Mouse (Mus musculus) left cerebral cortex, adult 11 months (tissue): ENCODE measurements around the gene Mindy1.

Source experiments
- DNase-seq: peaks from one replicate; pipeline ENCODE4 v3.0.0; 2022; ENCODE audit warnings: low spot score

The Mindy1 gene

GRCm38 (mm10) chr3:95281216-95282126 lies at the start of gene Mindy1, which contains the start of gene Prune1:
Mindy1 (plus strand) TSS chr3:95281345.
Prune1 (minus strand) TSS chr3:95282076.
- DNase-seq, result peak; percentile 97

- no peak for DNase-seq
Measured at GRCm38 (mm10) chr3:95232771-95233170, 48.4 kb upstream of the Mindy1 start.

DNA sequence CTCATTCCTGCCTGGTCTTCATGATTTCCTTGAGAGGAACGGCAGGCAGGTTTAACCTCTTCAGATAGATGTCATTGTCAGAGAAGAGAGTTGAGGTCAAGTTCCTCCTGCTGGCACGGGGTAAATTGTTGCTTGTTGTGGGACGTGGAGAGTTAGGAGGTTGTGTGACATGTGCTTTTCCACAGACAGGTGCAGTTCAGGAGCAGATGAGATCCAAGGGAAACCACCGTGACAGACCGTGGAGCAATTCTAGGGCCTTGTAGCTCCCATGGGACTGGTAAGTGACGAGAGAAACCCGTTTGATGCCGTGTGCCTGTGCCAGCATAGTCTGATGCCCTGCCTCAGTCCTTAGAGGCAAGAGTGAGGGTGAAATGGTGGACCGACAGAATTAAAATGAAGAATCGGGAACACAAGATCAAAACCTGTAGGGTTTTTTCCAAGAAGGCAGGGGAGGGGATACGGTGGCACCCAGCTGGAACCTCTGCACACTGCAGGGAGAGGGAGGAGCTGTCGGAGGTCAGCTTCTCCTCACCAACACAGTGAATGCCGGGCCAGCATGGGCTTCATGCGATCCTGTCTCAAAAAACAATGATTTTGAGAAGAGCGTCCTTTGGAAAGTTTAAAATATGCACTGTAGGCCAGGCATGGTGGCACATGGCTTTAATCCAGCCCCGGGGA lies 47.7 kb upstream of the Mindy1 start:
- DNase-seq, result no peak

GRCm38 (mm10) chr3:95235386-95236301 lies 45.5 kb upstream of the Mindy1 start:
- DNase-seq, result no peak

GRCm38 (mm10) chr3:95237541-95238099 lies 43.5 kb upstream of the Mindy1 start:
- no peak for DNase-seq

DNA sequence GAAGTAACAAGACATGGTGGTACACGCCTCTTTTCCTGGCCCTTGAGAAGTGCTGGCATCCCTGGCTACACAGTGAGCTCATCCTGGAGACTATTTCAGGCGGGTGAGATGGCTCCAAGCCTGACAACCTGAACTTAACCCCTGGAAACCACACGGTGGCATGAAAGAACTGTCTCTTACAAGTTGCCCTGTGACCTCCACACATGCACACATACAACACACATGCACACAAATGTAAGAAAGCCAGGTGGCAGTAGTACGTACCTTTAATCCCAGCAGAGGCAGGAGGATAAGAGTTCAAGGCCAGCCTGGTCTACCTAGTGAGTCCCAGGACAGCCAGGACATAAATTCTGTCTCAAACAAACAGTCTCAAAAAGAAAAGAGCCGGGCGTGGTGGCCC lies 42.1 kb upstream of the Mindy1 start:
- no peak for DNase-seq

DNA sequence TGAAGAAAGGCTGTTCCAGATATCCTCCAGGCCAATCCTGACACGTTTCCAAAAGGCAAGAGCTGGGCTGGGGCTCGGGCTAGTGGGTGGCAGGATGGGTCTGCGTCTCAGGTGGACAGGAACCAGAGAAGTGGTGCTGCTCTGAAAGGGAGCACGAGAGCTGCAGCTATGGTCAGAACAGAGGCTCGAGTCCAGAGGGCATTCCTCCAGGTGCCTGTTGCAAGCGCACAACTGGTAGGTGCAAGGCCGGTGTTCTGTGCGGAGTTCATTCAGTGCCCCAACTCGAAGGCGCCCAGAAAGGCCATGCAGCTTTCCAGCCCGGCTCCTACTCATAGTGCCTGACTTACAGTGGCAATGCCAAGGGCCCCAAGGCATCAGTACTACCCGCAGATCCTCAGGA lies 41.2 kb upstream of the Mindy1 start:
- DNase-seq, result no peak

DNA sequence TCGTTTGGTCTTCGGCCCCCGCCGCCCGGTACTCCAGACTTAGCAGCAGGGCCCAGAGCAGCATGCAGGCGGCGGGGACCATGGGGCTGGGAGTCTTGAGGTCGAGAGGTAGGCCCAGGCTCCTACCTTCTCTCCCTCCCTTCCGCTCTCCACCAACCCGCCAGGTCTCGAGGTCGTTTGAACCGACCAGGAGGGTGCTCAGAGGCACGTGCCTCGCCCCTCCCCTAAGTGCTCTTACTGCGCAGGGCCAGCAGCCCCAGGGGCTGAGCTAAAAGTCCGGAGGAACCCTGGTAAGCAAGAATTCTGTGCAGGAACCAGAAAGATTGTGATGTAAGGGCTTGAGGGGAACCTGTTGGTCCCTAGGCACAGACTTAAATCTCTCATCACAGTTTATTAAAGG lies 40.2 kb upstream of the Mindy1 start:
- DNase-seq, result no peak

DNA sequence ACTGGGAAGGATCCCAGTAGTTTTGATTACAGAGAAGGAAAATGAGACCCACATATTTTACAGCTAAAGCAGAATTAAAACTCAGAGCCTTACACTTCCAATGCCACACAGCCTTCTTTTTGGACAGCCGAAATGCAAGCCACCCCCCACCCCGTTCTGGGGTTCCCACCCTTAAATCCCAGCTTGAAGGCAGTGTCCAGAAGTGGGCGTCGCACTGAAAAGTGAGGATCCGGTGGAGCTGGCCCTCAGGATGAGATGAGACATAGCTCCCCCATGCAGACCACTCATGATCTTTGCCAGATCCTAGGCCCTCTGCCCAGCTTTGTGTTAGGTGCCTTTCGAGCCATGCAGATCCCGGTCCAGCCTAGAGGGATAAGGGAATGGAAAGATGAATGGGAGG lies 39.6 kb upstream of the Mindy1 start, which contains the start of gene Gm128:
Gm128 (minus strand) TSS at position 101 of the 400 bp plus-strand sequence.
- DNase-seq, result no peak

- DNase-seq, result no peak
Measured at GRCm38 (mm10) chr3:95243086-95243485, 38.1 kb upstream of the Mindy1 start.

- DNase-seq, result no peak
Measured at GRCm38 (mm10) chr3:95246465-95247231, 34.5 kb upstream of the Mindy1 start.

DNA sequence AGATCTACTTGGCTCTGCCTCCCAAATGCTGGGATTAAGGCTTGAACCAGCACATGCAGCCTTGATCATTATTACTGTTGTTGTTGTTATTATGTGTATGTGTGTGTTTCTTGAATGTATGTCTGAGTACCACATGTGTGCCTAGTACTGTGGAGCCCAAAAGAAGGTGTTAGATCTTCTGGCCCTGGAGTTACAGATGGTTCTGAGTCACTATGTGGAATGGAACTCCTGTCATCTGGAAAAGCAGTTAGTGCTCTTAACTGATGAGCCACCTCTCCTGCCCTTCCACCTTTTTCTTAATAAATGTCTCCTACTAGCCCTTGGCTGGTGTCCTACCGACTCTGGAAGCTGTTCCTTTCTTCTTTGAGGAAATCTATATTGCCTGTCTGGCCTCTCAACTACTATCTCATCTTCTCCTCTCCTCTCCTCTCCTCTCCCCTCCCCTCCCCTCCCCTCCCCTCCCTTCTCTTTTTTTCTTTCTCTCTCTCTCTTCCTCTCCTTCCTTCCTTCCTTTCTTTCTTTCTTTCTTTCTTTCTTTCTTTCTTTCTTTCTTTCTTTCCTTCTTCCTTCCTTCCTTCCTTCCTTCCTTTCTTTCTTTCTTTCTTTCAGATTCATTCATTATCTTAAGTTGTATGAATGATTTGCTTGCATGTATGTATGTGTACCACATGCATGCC lies 33.3 kb upstream of the Mindy1 start:
- DNase-seq, result no peak

GRCm38 (mm10) chr3:95250361-95250760 lies 30.8 kb upstream of the Mindy1 start:
- no peak for DNase-seq

GRCm38 (mm10) chr3:95250783-95251424 lies 30.2 kb upstream of the Mindy1 start, which contains the start of gene Bnipl:
Bnipl (minus strand) TSS chr3:95251193.
- no peak for DNase-seq

DNA sequence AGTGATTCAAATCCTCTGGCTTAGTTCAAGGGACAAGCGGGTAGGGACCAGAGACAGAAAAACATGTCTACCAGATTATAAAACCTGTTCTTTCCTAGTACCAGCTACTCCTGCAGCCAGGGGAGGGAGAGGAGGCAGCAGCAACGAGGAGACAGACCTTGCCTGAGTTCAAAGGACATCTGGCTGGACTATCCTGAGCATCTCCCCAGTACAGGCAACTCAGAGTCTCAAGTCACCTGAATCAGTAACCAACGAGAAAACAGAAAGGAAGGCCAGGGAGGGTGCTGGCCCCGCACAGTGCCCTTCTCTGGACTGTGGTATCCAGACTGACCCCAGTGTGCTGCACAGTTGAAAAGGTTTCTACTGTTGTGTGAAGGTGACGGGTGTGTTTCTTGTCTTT lies 24.2 kb upstream of the Mindy1 start:
- DNase-seq, result no peak

GRCm38 (mm10) chr3:95261975-95262374 lies 19.2 kb upstream of the Mindy1 start:
- DNase-seq, result no peak

DNA sequence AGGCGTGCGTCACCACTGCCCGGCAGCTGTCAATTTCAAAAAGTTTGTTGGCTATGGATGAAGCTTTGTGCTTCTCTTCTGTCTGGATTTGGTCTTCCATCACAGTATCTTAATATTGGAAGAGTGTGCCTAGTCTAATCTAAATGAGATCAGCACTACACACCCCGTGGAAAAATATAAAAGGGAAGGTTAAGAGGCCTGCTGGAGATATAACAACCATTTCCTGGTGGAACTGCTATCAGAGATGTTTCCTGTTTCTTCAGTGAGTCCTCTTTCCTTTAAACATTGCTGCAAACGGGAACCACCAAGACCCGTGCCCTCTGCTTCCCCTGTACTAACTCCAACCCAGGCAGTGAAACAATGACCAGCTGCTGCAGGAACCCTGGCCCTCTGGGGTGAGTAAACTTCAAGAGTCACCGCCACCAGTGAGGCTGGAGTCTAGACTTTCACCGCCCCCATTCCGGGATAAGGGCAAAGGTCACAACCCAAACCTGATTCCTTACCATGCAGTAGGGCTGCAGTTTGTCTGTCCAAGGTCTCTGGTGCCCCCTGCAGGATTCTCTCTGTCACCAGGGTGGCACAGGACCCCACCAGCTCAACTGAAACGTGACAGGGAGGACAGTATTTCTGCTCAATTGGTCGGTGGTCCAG lies 17.9 kb upstream of the Mindy1 start:
- DNase-seq, result no peak

- no peak for DNase-seq
Measured at GRCm38 (mm10) chr3:95264724-95265123, 16.4 kb upstream of the Mindy1 start.

- DNase-seq, result no peak
Measured at GRCm38 (mm10) chr3:95266052-95266451, 15.1 kb upstream of the Mindy1 start.
